Mouse (Mus musculus): ENCODE data around the gene Aqp7. TPM values are rescaled to one million over a fixed set of nuclear protein-coding genes. Genes with fewer than 3 reads are reported as not detected.
"Not testable (repeated sequence)": the region's sequence is repeated elsewhere in the genome, so short reads cannot be mapped to it uniquely, and the experiment has no call there.

Gene Aqp7
- polyA plus RNA-seq, 1 experiment, result not detected

DNA sequence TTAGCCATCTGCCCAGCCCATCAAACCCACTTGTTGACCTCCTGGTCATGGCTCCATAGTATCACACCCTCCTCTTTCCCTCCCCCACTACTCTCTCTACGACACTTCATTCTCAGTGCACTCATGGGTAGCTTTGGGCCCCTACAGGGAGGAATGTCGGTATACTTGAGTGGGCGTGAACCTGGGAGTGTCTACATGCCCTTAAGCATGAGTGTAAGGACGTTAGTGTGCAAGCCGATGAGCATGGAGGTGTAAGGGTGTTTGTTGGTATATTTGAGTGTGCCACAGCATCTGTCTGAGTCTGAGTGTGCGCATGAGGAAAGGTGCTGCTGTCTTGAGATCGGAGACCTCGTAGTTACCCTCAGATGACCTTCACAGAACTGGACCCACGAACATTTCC, 39.0 kb upstream of the Aqp7 start:
- Histone ChIP-seq H3K4me3 (replicated peaks) (no peak overlapping the region), H3K36me3 (replicated peaks; ENCODE audit: low read length) (no peaks in the 10 kb centered on the region), H3K27me3 (replicated peaks) (peaks cover 73% of the 10 kb centered on the region), H3K4me1 (no peaks in the 10 kb centered on the region; the same call in 1 of the 2 replicates), H3K9me3 (peaks cover 4% of the 10 kb centered on the region; the same call in 1 of the 2 replicates)
- no peak for TF ChIP-seq FLI1 (IDR thresholded peaks at IDR 0.05; ENCODE audit: low read length)
- TF ChIP-seq GATA1 (IDR thresholded peaks at IDR 0.05; ENCODE audit: borderline replicate concordance, low read length), result no peak

DNA sequence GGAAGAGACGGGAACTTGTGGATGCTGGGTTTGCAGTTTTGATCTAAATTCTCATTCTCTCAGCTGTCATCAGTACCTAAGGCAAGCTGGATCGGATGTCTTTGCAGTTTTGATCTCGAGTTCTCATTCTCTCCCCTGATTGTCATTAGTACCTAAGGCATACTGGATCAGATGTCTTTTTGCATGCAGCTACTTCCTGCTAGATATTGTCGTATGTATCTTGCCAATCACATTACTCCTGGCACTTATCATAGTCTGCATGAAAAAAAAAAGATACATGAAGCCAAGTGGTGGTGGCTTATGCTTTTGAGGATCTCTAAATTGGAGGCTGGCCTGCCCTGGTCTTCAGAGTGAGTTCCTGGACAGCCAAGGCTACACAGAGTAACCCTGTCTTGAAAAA, 36.9 kb upstream of the Aqp7 start:
- no peaks in the 10 kb centered on the region; the same call in 1 of the 2 replicates for H3K4me1 ChIP-seq

DNA sequence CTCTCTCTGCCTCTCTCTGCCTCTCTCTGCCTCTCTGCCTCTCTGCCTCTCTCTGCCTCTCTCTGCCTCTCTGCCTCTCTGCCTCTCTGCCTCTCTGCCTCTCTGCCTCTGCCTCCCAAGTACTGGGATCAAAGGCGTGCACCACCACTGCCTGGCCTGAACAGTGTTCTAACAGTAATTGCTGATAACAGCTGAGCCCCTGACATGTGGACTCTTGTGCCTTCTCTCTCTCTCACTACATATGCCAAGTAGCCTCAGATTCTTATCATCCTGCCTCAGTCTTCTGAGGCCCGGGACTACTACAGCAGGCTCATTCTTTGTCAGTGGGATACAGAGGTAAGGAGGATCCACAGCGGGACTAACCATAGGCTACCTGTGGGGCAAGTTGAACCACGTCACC, 34.9 kb upstream of the Aqp7 start:
- H3K9me3 ChIP-seq; H3K4me3 ChIP-seq (replicated peaks); H3K36me3 ChIP-seq (replicated peaks; ENCODE audit: low read length); H3K4me1 ChIP-seq: not testable (repeated sequence)
- peaks cover 55% of the 10 kb centered on the region for H3K27me3 ChIP-seq (replicated peaks)

More for the DNA sequence above, 36.9 kb upstream of the Aqp7 start:
- TF ChIP-seq GATA1 (IDR thresholded peaks at IDR 0.05; ENCODE audit: borderline replicate concordance, low read length), result no peak
- no peak for TF ChIP-seq FLI1 (IDR thresholded peaks at IDR 0.05; ENCODE audit: low read length)
- no peak overlapping the region for H3K4me3 ChIP-seq (replicated peaks)
- H3K36me3 ChIP-seq (replicated peaks; ENCODE audit: low read length), result no peaks in the 10 kb centered on the region
- peaks cover 9% of the 10 kb centered on the region for H3K9me3 ChIP-seq
- H3K27me3 ChIP-seq (replicated peaks), result peaks cover 62% of the 10 kb centered on the region

DNA sequence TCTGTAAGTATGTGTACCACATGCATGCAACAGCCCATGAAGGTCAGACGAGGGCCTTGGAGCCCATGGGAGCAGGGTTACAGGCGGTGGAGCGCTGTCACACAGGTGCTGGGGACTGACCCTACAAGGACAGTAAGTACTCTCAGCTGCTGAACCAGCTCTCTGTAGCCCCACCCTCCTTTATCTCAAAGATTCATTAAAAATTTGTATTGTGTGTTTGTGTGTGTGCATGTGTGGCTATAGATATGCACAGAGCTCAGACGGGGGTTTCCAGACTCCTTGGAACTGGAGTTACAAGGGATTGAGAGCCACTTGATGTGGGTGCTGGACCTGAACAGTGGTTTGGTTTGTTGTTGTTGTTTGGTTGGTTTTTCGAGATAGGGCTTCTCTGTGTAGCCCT, 33.8 kb upstream of the Aqp7 start:
- H3K4me1 ChIP-seq, result no peaks in the 10 kb centered on the region; the same call in 1 of the 2 replicates

DNA sequence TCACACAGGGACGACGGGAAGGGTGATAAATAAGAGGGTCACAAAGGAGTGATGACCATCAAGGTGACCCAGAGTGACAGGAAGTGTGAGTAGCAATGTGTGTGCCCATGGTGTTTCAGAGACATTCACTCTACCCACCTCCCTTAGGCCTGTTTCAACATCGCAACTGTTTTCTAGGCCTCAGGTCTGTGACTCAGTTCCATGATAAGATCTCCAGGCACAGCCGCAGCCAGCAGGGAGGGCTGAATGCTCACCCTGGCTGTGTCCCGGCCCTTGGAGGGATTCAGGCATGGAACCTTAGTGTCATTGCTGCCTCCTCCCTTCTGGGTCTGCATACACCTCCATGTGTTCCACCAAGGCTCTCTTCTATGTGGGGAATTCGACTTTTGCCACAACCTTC, 30.8 kb upstream of the Aqp7 start:
- no peak for TF ChIP-seq GATA1 (IDR thresholded peaks at IDR 0.05; ENCODE audit: borderline replicate concordance, low read length)
- TF ChIP-seq FLI1 (IDR thresholded peaks at IDR 0.05; ENCODE audit: low read length), result no peak
- Histone ChIP-seq H3K4me1 (no peaks in the 10 kb centered on the region; the same call in 1 of the 2 replicates), H3K9me3 (peaks cover 5% of the 10 kb centered on the region; the same call in 1 of the 2 replicates), H3K27me3 (replicated peaks) (peaks cover 38% of the 10 kb centered on the region), H3K4me3 (replicated peaks) (peak overlapping the region; percentile 16), H3K36me3 (replicated peaks; ENCODE audit: low read length) (no peaks in the 10 kb centered on the region)

More for the DNA sequence above, 33.8 kb upstream of the Aqp7 start:
- Histone ChIP-seq H3K4me3 (replicated peaks) (no peak overlapping the region), H3K9me3 (peaks cover 9% of the 10 kb centered on the region), H3K27me3 (replicated peaks) (peaks cover 47% of the 10 kb centered on the region), H3K36me3 (replicated peaks; ENCODE audit: low read length) (no peaks in the 10 kb centered on the region)
- TF ChIP-seq FLI1 (IDR thresholded peaks at IDR 0.05; ENCODE audit: low read length) (no peak), GATA1 (IDR thresholded peaks at IDR 0.05; ENCODE audit: borderline replicate concordance, low read length) (no peak)

DNA sequence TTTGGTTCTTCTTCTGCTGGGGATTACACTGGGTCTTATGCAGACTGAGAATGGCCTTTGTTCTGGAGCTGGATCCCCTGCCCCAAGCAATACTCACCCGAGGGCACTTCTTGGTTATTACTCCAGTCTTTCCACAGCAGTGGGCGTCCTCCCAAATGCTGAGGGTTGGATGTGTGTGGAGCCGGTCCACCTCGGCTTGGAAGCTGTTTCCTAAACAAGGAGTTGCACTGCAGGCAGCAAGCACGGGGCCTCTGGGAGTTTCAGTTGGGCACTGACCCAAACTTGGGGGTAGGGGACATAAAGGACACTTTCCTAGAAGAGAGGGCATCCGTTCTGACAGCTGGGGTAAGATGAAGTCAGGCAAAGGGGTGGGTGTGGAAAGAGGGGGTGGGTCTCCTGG, 26.5 kb upstream of the Aqp7 start:
- Histone ChIP-seq H3K4me1 (peaks cover 5% of the 10 kb centered on the region; the same call in 1 of the 2 replicates), H3K27me3 (replicated peaks) (peaks cover 33% of the 10 kb centered on the region), H3K9me3 (no peaks in the 10 kb centered on the region), H3K36me3 (replicated peaks; ENCODE audit: low read length) (no peaks in the 10 kb centered on the region), H3K4me3 (replicated peaks) (no peak overlapping the region)
- TF ChIP-seq FLI1 (IDR thresholded peaks at IDR 0.05; ENCODE audit: low read length), result no peak

DNA sequence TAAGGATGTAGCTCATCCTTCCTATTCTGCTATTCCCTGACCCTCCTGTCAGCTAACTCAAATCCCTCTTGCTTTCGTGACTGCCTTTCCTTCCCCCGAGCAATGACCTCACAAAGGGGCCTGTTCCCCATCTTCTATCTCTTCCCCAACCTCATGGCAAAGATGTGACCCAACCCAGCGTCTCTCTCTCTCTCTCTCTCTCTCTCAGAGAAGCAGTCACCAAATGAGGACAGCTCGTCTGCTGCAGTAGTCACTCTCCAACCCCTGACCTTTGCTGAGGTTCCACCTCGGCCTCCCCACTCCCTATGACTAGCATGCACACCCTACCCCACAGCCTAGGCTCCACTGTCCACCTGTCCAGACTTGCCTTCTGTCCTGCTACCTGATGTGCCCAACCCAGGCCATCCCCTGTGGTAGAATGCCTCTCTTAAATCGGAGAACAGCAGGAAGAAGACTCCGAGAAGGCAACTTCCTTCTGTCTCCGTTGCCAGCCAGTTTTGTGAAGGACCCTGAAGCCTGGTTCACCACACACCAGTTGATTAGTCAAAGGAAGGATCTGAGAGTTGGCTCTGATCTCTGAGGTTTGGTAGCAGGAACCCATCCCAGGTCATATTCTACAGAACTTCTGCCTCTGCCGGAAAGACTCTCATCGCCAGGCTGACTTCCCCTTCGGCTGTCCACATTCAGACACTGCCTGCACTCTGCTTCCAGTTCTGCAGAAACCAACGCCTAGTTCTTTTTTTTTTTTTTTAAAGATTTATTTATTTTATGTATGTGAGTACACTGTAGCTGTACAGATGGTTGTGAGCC, 25.3 kb upstream of the Aqp7 start:
- no peaks in the 10 kb centered on the region for H3K9me3 ChIP-seq
- peaks cover 5% of the 10 kb centered on the region; the same call in 1 of the 2 replicates for H3K4me1 ChIP-seq
- no peaks in the 10 kb centered on the region for H3K36me3 ChIP-seq (replicated peaks; ENCODE audit: low read length)
- peaks cover 27% of the 10 kb centered on the region for H3K27me3 ChIP-seq (replicated peaks)
- peak overlapping the region; percentile 76 for H3K4me3 ChIP-seq (replicated peaks)
- no peak for TF ChIP-seq FLI1 (IDR thresholded peaks at IDR 0.05; ENCODE audit: low read length)
- no peak for TF ChIP-seq GATA1 (IDR thresholded peaks at IDR 0.05; ENCODE audit: borderline replicate concordance, low read length)

DNA sequence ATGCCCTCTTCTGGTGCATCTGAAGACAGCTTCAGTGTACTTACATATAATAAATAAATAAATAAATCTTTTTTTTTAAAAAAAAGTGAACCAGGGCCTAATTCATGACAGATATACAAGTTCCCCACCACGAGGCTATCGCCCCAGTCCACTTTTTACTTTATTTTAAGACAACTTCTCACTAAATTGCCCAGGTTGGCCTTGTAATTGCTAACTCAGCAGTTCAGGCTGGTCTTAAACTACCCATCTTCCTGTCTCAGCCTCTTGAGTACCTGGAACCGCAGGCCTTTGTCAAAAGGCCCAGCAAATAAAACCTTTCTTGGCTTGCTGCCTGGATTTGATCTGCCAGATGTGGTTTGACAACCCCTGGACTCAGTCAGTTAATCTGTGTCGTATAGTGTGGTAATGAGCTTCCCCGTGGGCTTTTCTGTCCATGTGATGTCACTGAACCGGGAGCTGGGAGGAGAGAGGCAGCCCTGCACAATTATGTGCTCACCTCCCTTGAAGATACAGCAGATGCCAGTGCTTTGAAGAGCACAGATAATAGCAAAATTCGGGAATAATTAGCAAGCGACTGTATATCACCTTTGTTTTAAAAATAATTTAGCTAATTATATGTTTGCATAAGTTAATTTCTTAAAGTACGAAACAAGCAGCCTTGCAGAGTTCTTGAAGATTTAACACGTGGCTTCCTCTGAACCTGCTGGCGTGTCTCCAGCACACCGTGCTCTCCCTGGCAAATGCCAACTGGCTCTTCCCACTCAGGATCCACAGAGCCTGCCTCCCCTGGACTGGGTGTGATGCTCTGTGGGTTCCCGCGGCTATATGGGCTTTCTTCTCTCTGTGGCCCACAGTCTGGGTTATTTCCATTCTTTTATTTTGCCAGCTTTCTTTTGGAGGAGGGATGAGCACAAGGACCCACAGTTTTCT, 23.8 kb upstream of the Aqp7 start:
- no peak overlapping the region for H3K4me3 ChIP-seq (replicated peaks)
- TF ChIP-seq GATA1 (IDR thresholded peaks at IDR 0.05; ENCODE audit: borderline replicate concordance, low read length) (no peak), FLI1 (IDR thresholded peaks at IDR 0.05; ENCODE audit: low read length) (no peak)
- H3K36me3 ChIP-seq (replicated peaks; ENCODE audit: low read length), result no peaks in the 10 kb centered on the region
- peaks cover 5% of the 10 kb centered on the region; the same call in 1 of the 2 replicates for H3K4me1 ChIP-seq
- peaks cover 25% of the 10 kb centered on the region for H3K27me3 ChIP-seq (replicated peaks)
- no peaks in the 10 kb centered on the region for H3K9me3 ChIP-seq

DNA sequence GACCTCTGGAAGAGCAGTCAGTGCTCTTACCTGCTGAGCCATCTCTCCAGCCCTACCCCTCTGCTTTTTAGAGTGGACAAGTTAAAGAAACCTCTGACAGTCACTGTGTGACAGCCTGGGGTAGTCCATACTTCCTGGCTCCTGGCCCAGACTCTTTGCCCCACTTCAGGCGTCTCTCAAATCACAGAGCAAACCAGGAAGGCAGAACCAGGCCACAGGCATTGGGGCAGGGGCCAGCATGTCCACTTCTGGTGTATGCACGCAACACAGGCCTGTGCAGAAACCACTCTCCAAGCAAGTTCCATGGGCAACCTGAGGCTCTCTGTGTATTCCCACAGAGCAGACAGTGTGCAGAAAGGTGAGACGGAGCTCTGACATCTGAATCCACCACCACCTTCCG, 17.3 kb upstream of the Aqp7 start:
- Histone ChIP-seq H3K4me1 (peaks cover 16% of the 10 kb centered on the region; the same call in 1 of the 2 replicates), H3K27me3 (replicated peaks) (peaks cover 39% of the 10 kb centered on the region), H3K9me3 (no peaks in the 10 kb centered on the region), H3K36me3 (replicated peaks; ENCODE audit: low read length) (no peaks in the 10 kb centered on the region), H3K4me3 (replicated peaks) (no peak overlapping the region)
- no peak for TF ChIP-seq GATA1 (IDR thresholded peaks at IDR 0.05; ENCODE audit: borderline replicate concordance, low read length)
- TF ChIP-seq FLI1 (IDR thresholded peaks at IDR 0.05; ENCODE audit: low read length), result no peak
